Mouse (Mus musculus): Measurements from ENCODE around the gene Rabac1. TPM values are rescaled to one million over a fixed set of nuclear protein-coding genes. Genes with fewer than 3 reads are reported as not detected.

Gene Rabac1
- total RNA-seq, 2 experiments from 2014 or later, result 79.3 to 102 TPM

DNA sequence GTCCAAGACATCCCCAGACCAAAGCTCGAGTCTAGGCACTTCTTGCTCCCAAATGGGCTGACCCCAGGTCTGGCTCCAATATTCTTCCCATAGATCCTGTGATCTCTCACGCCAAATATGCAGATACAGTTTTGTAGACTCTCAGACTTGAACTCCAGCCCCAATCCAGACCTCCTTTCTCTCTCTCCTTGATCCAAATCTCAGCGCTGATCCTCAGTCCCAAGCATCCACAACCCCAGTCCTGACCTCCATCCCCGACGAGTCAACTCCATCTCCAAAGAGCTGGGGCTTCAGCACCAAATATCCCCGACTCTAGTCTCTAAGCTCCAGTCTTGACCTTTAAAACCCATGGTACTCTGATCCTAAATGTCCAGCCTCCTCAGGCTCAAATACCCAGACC, 28.9 kb downstream of the Rabac1 start:
- ATAC-seq (ENCODE audit: poor library complexity, severe bottlenecking), result no peak

DNA sequence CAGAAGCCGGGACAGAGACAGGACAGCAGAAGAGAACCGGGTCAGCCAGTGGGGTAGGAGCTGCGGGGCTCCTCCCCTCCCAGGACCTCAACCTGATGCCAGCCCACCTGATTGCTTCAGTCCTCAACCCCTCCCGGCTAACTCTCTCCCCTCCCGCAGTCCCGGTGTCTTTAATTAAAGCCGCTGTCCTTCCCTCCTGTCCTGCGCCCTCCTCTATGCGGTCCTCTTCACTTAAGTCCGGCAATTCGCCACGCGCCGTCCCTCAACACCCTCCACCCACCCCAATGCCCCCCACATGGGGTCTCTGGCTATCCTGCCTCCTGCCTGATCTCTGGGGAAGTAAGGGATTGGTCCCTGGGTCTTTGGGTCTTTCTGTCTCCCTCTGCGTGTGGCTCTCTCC, 40.9 kb downstream of the Rabac1 start:
- ATAC-seq (ENCODE audit: poor library complexity, severe bottlenecking), result no peak

DNA sequence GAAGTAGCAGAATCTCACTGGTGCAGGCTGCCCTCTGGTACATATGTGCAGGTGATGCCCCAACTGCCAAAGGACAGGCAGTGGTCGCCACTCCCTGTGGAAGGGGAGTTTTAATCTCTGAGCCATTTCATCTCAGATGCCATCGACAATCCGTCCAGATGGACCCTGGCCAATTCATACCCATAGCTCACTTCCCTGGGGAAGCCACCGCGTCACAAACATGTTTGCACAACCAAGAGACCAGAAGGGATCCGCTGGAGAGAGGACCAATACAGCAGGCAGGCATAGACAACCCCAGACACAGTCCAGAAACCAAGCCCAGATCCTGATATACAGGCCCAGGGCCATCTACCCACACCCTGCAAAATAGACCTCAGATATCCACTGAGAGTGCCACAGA, 42.1 kb downstream of the Rabac1 start:
- no peak for ATAC-seq (ENCODE audit: poor library complexity, severe bottlenecking)

Other genes with a start within 250 kb of the Rabac1 start
- not detected in 2 replicates for gene Gm4763, start 245.8 kb downstream of the Rabac1 start, total RNA-seq (2015)
- gene Gm4763, start 245.8 kb downstream of the Rabac1 start, total RNA-seq (2017), result 0.24 TPM in 1 of 2 replicates, not detected in the other
- 170 and 199 TPM in 2 replicates for gene Cd177, start 212.4 kb downstream of the Rabac1 start, total RNA-seq (2015)
- 392 and 399 TPM in 2 replicates for gene Cd177, start 212.4 kb downstream of the Rabac1 start, total RNA-seq (2017)
- gene Ceacam10, start 195.5 kb downstream of the Rabac1 start, total RNA-seq (2015), result 44.7 and 45.0 TPM in 2 replicates
- gene Ceacam10, start 195.5 kb downstream of the Rabac1 start, total RNA-seq (2017), result 43.5 and 48.5 TPM in 2 replicates
- 9.6 and 10.0 TPM in 2 replicates for gene Gm9844, start 110.5 kb downstream of the Rabac1 start, total RNA-seq (2015)
- 40.8 and 73.5 TPM in 2 replicates for gene Gm9844, start 110.5 kb downstream of the Rabac1 start, total RNA-seq (2017)
- not detected in 2 replicates for gene Lypd4, start 102.8 kb downstream of the Rabac1 start, total RNA-seq (2015)
- not detected in 2 replicates for gene Lypd4, start 102.8 kb downstream of the Rabac1 start, total RNA-seq (2017)
- gene Dmrtc2, start 102.7 kb downstream of the Rabac1 start, total RNA-seq (2015), result not detected in 2 replicates
- gene Dmrtc2, start 102.7 kb downstream of the Rabac1 start, total RNA-seq (2017), result not detected in 2 replicates
- 1,493 and 1,909 TPM in 2 replicates for gene Rps19, start 88.4 kb downstream of the Rabac1 start, total RNA-seq (2015)
- 575 and 756 TPM in 2 replicates for gene Rps19, start 88.4 kb downstream of the Rabac1 start, total RNA-seq (2017)
- gene Cd79a, start 75.4 kb downstream of the Rabac1 start, total RNA-seq (2015), result 0.64 and 1.0 TPM in 2 replicates
- gene Cd79a, start 75.4 kb downstream of the Rabac1 start, total RNA-seq (2017), result 0.18 and 0.24 TPM in 2 replicates
- gene Arhgef1, start 69.8 kb downstream of the Rabac1 start, total RNA-seq (2015), result 142 and 156 TPM in 2 replicates
- gene Arhgef1, start 69.8 kb downstream of the Rabac1 start, total RNA-seq (2017), result 116 and 142 TPM in 2 replicates
- not detected in 2 replicates for gene Gm4881, start 28.3 kb downstream of the Rabac1 start, total RNA-seq (2015)
- not detected in 2 replicates for gene Gm4881, start 28.3 kb downstream of the Rabac1 start, total RNA-seq (2017)
- 126 and 128 TPM in 2 replicates for gene Atp1a3, start 33.2 kb upstream of the Rabac1 start, total RNA-seq (2015)
- gene Atp1a3, start 33.2 kb upstream of the Rabac1 start, total RNA-seq (2017), result 61.6 and 106 TPM in 2 replicates
- gene Grik5, start 99.6 kb upstream of the Rabac1 start, total RNA-seq (2015), result 1.1 and 1.6 TPM in 2 replicates
- gene Grik5, start 99.6 kb upstream of the Rabac1 start, total RNA-seq (2017), result 2.0 and 2.6 TPM in 2 replicates
- gene Zfp574, start 99.8 kb upstream of the Rabac1 start, total RNA-seq (2015), result 6.7 and 6.8 TPM in 2 replicates
- gene Zfp574, start 99.8 kb upstream of the Rabac1 start, total RNA-seq (2017), result 6.8 and 7.2 TPM in 2 replicates
- gene Pou2f2, start 207.0 kb upstream of the Rabac1 start, total RNA-seq (2015), result 30.1 and 31.6 TPM in 2 replicates
- gene Pou2f2, start 207.0 kb upstream of the Rabac1 start, total RNA-seq (2017), result 5.2 and 6.1 TPM in 2 replicates
- 14.5 and 19.7 TPM in 2 replicates for gene Dedd2, start 247.9 kb upstream of the Rabac1 start, total RNA-seq (2015)
- 17.8 and 18.8 TPM in 2 replicates for gene Dedd2, start 247.9 kb upstream of the Rabac1 start, total RNA-seq (2017)
- 7.2 and 7.6 TPM in 2 replicates for gene Zfp526, start 248.7 kb upstream of the Rabac1 start, total RNA-seq (2015)
- 5.2 and 8.3 TPM in 2 replicates for gene Zfp526, start 248.7 kb upstream of the Rabac1 start, total RNA-seq (2017)